Mouse (Mus musculus) fibroblast of lung, adult 2 months (primary cell): ENCODE data around the gene Dst.

Experiments used
- DNase-seq: peaks from one replicate; pipeline ENCODE4 v3.0.0-alpha.2; 2011; ENCODE audit warnings: low read depth

The Dst gene

GRCm38 (mm10) chr1:34129691-34130090 is 221.7 kb downstream of the Dst start:
- DNase-seq, result no peak

DNA sequence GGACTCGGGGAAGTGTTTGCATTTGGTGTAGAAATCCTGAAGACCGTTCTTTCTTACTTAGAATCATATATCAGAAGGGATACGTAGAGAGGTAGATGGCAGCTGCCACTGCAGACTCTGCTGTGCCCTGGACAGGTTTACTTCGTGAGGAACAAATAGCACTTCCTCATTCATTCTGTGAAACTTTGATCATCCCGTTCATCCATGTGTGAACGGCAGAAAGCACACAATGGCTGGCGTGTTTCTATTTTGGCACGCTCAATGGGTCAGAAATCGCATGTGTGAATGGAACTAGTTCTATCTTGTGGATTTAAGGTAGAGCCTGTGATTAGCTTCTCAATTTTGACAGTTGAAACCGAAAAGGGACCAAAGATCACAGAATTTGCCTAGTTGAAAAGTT is 222.8 kb downstream of the Dst start:
- DNase-seq, result no peak

DNA sequence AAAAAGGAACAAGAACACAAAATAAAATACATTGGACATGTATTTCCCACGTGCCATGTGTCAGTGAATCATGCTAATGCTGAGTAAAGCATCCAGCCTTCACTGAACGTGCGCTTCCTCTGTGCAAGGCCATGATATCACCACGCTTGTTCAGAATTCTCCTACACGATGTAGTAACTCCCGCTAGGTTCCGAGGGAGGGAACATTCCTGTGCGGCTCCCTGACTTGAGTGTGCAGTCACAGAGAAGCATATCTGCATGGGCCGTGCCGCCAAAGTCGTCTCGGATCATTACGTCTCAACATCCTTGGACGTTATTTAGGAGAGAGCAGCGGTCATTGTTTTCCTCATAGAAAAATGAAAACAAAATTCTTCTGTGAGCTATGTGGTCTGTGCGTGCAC is 224.8 kb downstream of the Dst start:
- no peak for DNase-seq

DNA sequence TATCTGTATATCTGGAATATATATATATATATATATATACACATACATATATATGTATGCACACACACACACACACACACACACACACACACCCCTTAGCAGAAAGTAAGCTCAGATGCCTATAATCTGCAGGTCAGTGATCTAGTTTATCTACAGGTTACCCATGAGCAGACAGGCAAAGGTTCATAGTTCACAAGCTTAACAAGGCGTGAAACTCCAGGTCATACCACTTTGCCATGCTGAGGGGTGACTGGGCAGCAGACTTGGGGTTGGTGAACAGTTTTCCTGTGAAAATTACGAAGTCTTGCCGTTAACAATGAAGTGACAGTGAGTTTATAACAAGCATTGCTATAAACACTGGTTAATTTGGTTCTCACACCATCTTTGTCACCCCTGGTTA is 227.5 kb downstream of the Dst start:
- no peak for DNase-seq

- DNase-seq, result no peak
These were observed 231.3 kb downstream of the Dst start for GRCm38 (mm10) chr1:34139191-34139853.

- peak; percentile 85 for DNase-seq
These were observed 231.9 kb downstream of the Dst start for GRCm38 (mm10) chr1:34139871-34140471.

GRCm38 (mm10) chr1:34140686-34141085 is 232.7 kb downstream of the Dst start:
- DNase-seq, result no peak

- DNase-seq, result no peak
These were observed 235.0 kb downstream of the Dst start for GRCm38 (mm10) chr1:34142951-34143580.

DNA sequence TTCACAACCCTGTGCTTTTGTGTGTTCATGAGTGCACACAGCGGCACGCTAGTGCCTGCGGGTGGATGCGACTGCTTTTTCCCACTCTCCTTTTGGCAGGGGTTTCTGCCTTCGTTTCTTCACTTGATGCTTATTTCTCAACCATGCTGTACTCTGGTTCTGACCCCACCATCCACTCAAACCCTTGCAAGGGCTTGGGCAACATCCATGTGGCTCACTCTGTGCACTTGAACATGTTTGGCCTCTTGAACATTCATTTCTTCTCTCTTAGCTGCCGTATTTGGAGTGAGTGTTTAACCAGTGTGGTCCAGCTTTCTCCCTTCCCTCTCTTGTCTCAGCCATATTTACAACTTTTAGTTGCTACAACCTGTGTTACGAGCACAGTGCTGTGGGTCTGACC is 236.8 kb downstream of the Dst start:
- no peak for DNase-seq

- no peak for DNase-seq
These were observed 240.0 kb downstream of the Dst start for GRCm38 (mm10) chr1:34148039-34148438.

GRCm38 (mm10) chr1:34150416-34151093 is 242.5 kb downstream of the Dst start:
- DNase-seq, result peak; percentile 88

GRCm38 (mm10) chr1:34152683-34153082 is 244.7 kb downstream of the Dst start:
- DNase-seq, result no peak

- no peak for DNase-seq
These were observed 248.0 kb downstream of the Dst start for GRCm38 (mm10) chr1:34156058-34156457.

GRCm38 (mm10) chr1:34157702-34158101 is 249.7 kb downstream of the Dst start:
- DNase-seq, result no peak

- no peak for DNase-seq
These were observed 250.8 kb downstream of the Dst start for GRCm38 (mm10) chr1:34158822-34159221.

- no peak for DNase-seq
These were observed 251.9 kb downstream of the Dst start for GRCm38 (mm10) chr1:34159898-34160297.

- DNase-seq, result peak; percentile 37
These were observed 256.7 kb downstream of the Dst start for GRCm38 (mm10) chr1:34164616-34165295.

DNA sequence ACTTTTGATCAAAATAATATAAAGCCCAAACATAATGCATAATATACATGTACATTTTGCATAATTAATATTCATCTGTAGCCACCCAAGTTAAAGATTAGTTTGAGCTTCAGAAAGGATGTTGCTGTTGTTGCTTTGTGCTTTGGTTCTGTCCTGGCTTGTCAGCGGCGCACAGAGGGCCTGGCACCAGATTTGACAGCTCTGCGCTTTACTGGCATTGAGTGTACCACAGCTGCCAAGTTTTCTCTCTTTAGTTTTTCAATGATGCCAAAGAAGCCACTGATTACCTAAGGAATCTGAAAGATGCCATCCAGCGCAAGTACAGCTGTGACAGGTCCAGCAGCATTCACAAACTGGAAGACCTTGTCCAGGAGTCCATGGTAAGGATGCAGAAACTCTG is 257.9 kb downstream of the Dst start:
- no peak for DNase-seq

GRCm38 (mm10) chr1:34167151-34168057 is 259.4 kb downstream of the Dst start:
- DNase-seq, result no peak

DNA sequence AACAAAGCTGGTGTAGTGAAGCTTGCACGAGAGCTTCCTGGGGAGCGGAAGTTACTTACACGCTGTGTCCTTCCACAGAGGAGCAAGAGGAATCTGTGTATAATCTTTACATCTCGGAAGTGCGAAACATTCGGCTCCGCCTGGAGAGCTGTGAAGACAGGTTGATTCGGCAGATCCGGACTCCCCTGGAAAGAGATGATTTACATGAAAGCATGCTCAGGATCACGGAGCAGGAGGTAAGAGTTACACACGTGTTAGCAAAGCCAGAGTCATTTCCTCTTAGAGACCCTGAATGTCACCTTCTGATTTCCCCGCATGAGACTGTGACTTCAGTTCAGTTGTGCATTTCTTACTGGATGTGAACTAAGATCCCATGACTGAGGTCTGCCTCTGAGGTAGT is 261.1 kb downstream of the Dst start:
- DNase-seq, result no peak

GRCm38 (mm10) chr1:34174517-34174916 is 266.5 kb downstream of the Dst start:
- DNase-seq, result no peak
